Mouse (Mus musculus): ENCODE data around the gene Tbkbp1.

The Tbkbp1 gene

GRCm38 (mm10) chr11:97126645-97127468 lies 24.4 kb downstream of the Tbkbp1 start:
- DNase-seq = peak; percentile 69 to 80

- DNase-seq = no peak
These were observed 26.8 kb downstream of the Tbkbp1 start for GRCm38 (mm10) chr11:97124266-97125036.

- DNase-seq = no peak
These were observed 27.9 kb downstream of the Tbkbp1 start for GRCm38 (mm10) chr11:97123282-97123890.

GRCm38 (mm10) chr11:97120641-97121040 lies 30.7 kb downstream of the Tbkbp1 start:
- DNase-seq = no peak

- no peak for DNase-seq
These were observed 31.1 kb downstream of the Tbkbp1 start for GRCm38 (mm10) chr11:97120221-97120620.

- no peak for DNase-seq
These were observed 35.5 kb downstream of the Tbkbp1 start for GRCm38 (mm10) chr11:97115797-97116196.

- DNase-seq = no peak
These were observed 36.4 kb downstream of the Tbkbp1 start, which contains the start of gene Tbx21 for GRCm38 (mm10) chr11:97114671-97115601. Gene Tbx21 (minus strand): TSS chr11:97115331.

- DNase-seq = no peak
These were observed 38.7 kb downstream of the Tbkbp1 start for GRCm38 (mm10) chr11:97112519-97113125.

GRCm38 (mm10) chr11:97108976-97109375 lies 42.3 kb downstream of the Tbkbp1 start:
- DNase-seq = no peak

- DNase-seq = no peak
These were observed 47.2 kb downstream of the Tbkbp1 start for GRCm38 (mm10) chr11:97104091-97104483.

- DNase-seq = no peak
These were observed 47.9 kb downstream of the Tbkbp1 start for GRCm38 (mm10) chr11:97103163-97104090.

GRCm38 (mm10) chr11:97101722-97102121 lies 49.6 kb downstream of the Tbkbp1 start:
- DNase-seq = peak; percentile 52 to 82

GRCm38 (mm10) chr11:97098791-97099190 lies 52.5 kb downstream of the Tbkbp1 start:
- no peak for DNase-seq

GRCm38 (mm10) chr11:97094600-97094999 lies 56.7 kb downstream of the Tbkbp1 start:
- DNase-seq = no peak

- DNase-seq = no peak
These were observed 64.9 kb downstream of the Tbkbp1 start for GRCm38 (mm10) chr11:97086365-97086764.
